Mouse (Mus musculus) heart, adult 2 months (tissue): Measurements from ENCODE around the gene Fto. TPM values are rescaled to one million over a fixed set of nuclear protein-coding genes. Genes with fewer than 3 reads are reported as not detected.
A peak's percentile ranks its signal among the peaks of the same experiment; 100 is the strongest.

Experiments
- DNase-seq, 2 experiments: peaks; one replicate each; pipeline ENCODE4 v3.0.0; 2021
- H3K27ac ChIP-seq: fragments of 200-600 bp; 2 replicates; pipeline ENCODE4 v1.8.1; 2022
- H3K27me3 ChIP-seq: fragments of 200-500 bp; 2 replicates; pipeline ENCODE4 v1.6.1; 2012; ENCODE audit warnings: mild to moderate bottlenecking, low read length, inconsistent platforms, mixed read lengths; ENCODE audit not compliant: control insufficient read depth, insufficient read depth
- H3K36me3 ChIP-seq: fragments of 200-500 bp; 2 replicates; pipeline ENCODE4 v1.6.1; 2012; ENCODE audit warnings: low read length, inconsistent platforms; ENCODE audit not compliant: control insufficient read depth, insufficient read depth
- H3K4me1 ChIP-seq: fragments of 200-500 bp; 2 replicates; pipeline ENCODE4 v1.6.1; 2011; ENCODE audit warnings: low read length; ENCODE audit not compliant: control insufficient read depth, insufficient read depth
- H3K4me3 ChIP-seq: fragments of 200-600 bp; 2 replicates; pipeline ENCODE4 v1.8.1; 2022
- H3K79me2 ChIP-seq: fragments of 200-500 bp; replicated peaks from 2 replicates; pipeline ENCODE4 v1.6.1; 2012; ENCODE audit warnings: mild to moderate bottlenecking, inconsistent platforms, low read length, moderate library complexity, mixed read lengths; ENCODE audit not compliant: control insufficient read depth, insufficient read depth
- H3K9ac ChIP-seq: fragments of 200-500 bp; 2 replicates; pipeline ENCODE4 v1.6.1; 2012; ENCODE audit warnings: low read depth, mild to moderate bottlenecking, control low read depth, inconsistent platforms, low read length, mixed read lengths
- CTCF ChIP-seq: fragments of 200-600 bp; IDR thresholded peaks from 2 replicates; pipeline ENCODE4 v1.8.1; 2022; ENCODE audit warnings: antibody characterized with exemption, mild to moderate bottlenecking, moderate library complexity
- EP300 ChIP-seq: fragments of 200-500 bp; IDR thresholded peaks from 2 replicates; pipeline ENCODE4 v1.6.1; 2011; ENCODE audit warnings: low read depth, low read length, control low read depth; ENCODE audit not compliant: insufficient read depth
- POLR2A ChIP-seq: fragments of 200-500 bp; IDR thresholded peaks from 2 replicates; pipeline ENCODE4 v1.6.1; 2011; ENCODE audit warnings: mild to moderate bottlenecking, low read depth, low read length, control low read depth; ENCODE audit not compliant: insufficient read depth
- WGBS: fragments of 180-500 bp; shearing (Covaris S2); methylation state at CpG from one replicate; pipeline ENCODE4 v1.1.7; 2018; 5-methylcytosine and 5-hydroxymethylcytosine counted together
- intact Hi-C: fragments of 180-260 bp; cut with DNase I; formaldehyde crosslinking; loops from one replicate; pipeline ENCODE4 v1.15.1; 2025
- polyA plus RNA-seq: library from polyadenylated mRNA; depleted of rRNA; stranded (reverse); fragments of >200 nt; gene quantifications from 2 replicates; pipeline ENCODE4 v1.2.3, GENCODE M21; 2012
- total RNA-seq, 2 experiments: library from RNA; stranded (reverse); gene quantifications; 2 replicates each; pipeline ENCODE4 v1.2.3; 2021

The Fto gene
- total and polyA plus RNA-seq, 3 experiments, result 41.3 to 65.1 (median 57.6) TPM

GRCm38 (mm10) chr8:91575576-91575975, 262.3 kb downstream of the Fto start:
- TF ChIP-seq CTCF, result peak; percentile 15; the same call in 1 of the 2 replicates
- no peak for TF ChIP-seq EP300
- no peak for TF ChIP-seq POLR2A
- intact Hi-C loops, result no loop called here
- H3K36me3 ChIP-seq, result no peaks in the 10 kb centered on the region
- H3K79me2 ChIP-seq, result no peaks in the 10 kb centered on the region
- 71% methylated on average over 3 of the region's 3 CpGs for WGBS
- no peak for DNase-seq
- no peak overlapping the region for H3K9ac ChIP-seq
- H3K27me3 ChIP-seq, result no peaks in the 10 kb centered on the region
- H3K4me1 ChIP-seq, result peaks cover 9% of the 10 kb centered on the region
- H3K4me3 ChIP-seq, result no peak overlapping the region
- H3K27ac ChIP-seq, result no peak overlapping the region

GRCm38 (mm10) chr8:91576086-91576917, 263.0 kb downstream of the Fto start:
- no peaks in the 10 kb centered on the region for H3K27me3 ChIP-seq
- peak overlapping the region; percentile 39; the same call in 1 of the 2 replicates for H3K27ac ChIP-seq
- no peak for TF ChIP-seq POLR2A
- no peak for TF ChIP-seq EP300
- peak; percentile 16; the same call in 1 of the 2 replicates for TF ChIP-seq CTCF
- 59% methylated on average over 17 of the region's 17 CpGs for WGBS
- peaks cover 7% of the 10 kb centered on the region for H3K4me1 ChIP-seq
- no peak overlapping the region for H3K9ac ChIP-seq
- H3K79me2 ChIP-seq, result no peaks in the 10 kb centered on the region
- no peak overlapping the region for H3K4me3 ChIP-seq
- H3K36me3 ChIP-seq, result no peaks in the 10 kb centered on the region
- DNase-seq, result no peak
- intact Hi-C loops, result no loop called here

GRCm38 (mm10) chr8:91576918-91577241, 263.6 kb downstream of the Fto start:
- TF ChIP-seq EP300, result no peak
- TF ChIP-seq CTCF, result no peak
- no peak for TF ChIP-seq POLR2A
- WGBS, result 81% methylated on average over 6 of the region's 6 CpGs

GRCm38 (mm10) chr8:91577605-91578004, 264.3 kb downstream of the Fto start:
- WGBS, result 95% methylated on average over 3 of the region's 3 CpGs
- H3K9ac ChIP-seq, result no peak overlapping the region
- H3K79me2 ChIP-seq, result no peaks in the 10 kb centered on the region
- no peaks in the 10 kb centered on the region for H3K36me3 ChIP-seq
- H3K4me1 ChIP-seq, result peaks cover 5% of the 10 kb centered on the region
- H3K27ac ChIP-seq, result no peak overlapping the region
- DNase-seq, result no peak
- TF ChIP-seq EP300 (no peak), CTCF (no peak), POLR2A (no peak)
- intact Hi-C loops, result no loop called here
- no peak overlapping the region for H3K4me3 ChIP-seq
- H3K27me3 ChIP-seq, result no peaks in the 10 kb centered on the region

More at GRCm38 (mm10) chr8:91576918-91577241, 263.6 kb downstream of the Fto start:
- no peaks in the 10 kb centered on the region for H3K27me3 ChIP-seq
- H3K4me3 ChIP-seq, result no peak overlapping the region
- H3K36me3 ChIP-seq, result no peaks in the 10 kb centered on the region
- H3K79me2 ChIP-seq, result no peaks in the 10 kb centered on the region
- no peak overlapping the region for H3K9ac ChIP-seq
- intact Hi-C loops, result no loop called here
- peaks cover 7% of the 10 kb centered on the region for H3K4me1 ChIP-seq
- no peak for DNase-seq
- H3K27ac ChIP-seq, result no peak overlapping the region; the same call in 1 of the 2 replicates

- Histone ChIP-seq H3K79me2 (no peaks in the 10 kb centered on the region), H3K36me3 (no peaks in the 10 kb centered on the region), H3K27me3 (no peaks in the 10 kb centered on the region), H3K4me3 (no peak overlapping the region), H3K9ac (no peak overlapping the region), H3K4me1 (no peaks in the 10 kb centered on the region), H3K27ac (no peak overlapping the region)
- no peak for DNase-seq
- intact Hi-C loops, result no loop called here
- TF ChIP-seq POLR2A (no peak), CTCF (no peak), EP300 (no peak)
- WGBS, result 76% methylated on average over 11 of the region's 11 CpGs
Measured at GRCm38 (mm10) chr8:91584620-91585415, 271.5 kb downstream of the Fto start.

- H3K36me3 ChIP-seq, result no peaks in the 10 kb centered on the region
- no peaks in the 10 kb centered on the region for H3K27me3 ChIP-seq
- no peak for DNase-seq
- WGBS, result 77% methylated on average over 10 of the region's 10 CpGs
- TF ChIP-seq CTCF, result no peak
- TF ChIP-seq POLR2A, result no peak
- TF ChIP-seq EP300, result no peak
- no peak overlapping the region for H3K9ac ChIP-seq
- no peaks in the 10 kb centered on the region for H3K79me2 ChIP-seq
- no peak overlapping the region for H3K27ac ChIP-seq
- H3K4me3 ChIP-seq, result no peak overlapping the region
- H3K4me1 ChIP-seq, result no peaks in the 10 kb centered on the region; the same call in 1 of the 2 replicates
- intact Hi-C loops, result no loop called here
Measured at GRCm38 (mm10) chr8:91592436-91593105, 279.2 kb downstream of the Fto start.
